ENCODE assay signal across 9 mouse cellular contexts in genomic region chr17:50125900-50126299, GRCm38 (mm10).
"Had no signal": no experiment of that assay in that cellular context is flagged by ENCODE, and none has a peak within 500 bp of the region (broad histone marks: within the 10 kb centered on the region; RNA-seq: fewer than 3 reads in every experiment).

No protein-coding gene starts in this region.

- H3K4me1 ChIP-seq: midbrain, embryonic 15.5 days had no signal

- H3K9ac ChIP-seq: limb, embryonic 13.5 days; liver, embryonic 14.5 days; midbrain, embryonic 15.5 days; neural tube, embryonic 13.5 days had no signal

- DNase-seq: kidney, adult 18-20 months; left cerebral cortex, postnatal 4 days; lung, adult 18-20 months; retina, postnatal 1 day; right cerebral cortex, postnatal 4 days had no signal

- H3K4me3 ChIP-seq: limb, embryonic 13.5 days; midbrain, embryonic 15.5 days; neural tube, embryonic 13.5 days had no signal

- H3K27ac ChIP-seq: limb, embryonic 13.5 days; liver, embryonic 14.5 days; midbrain, embryonic 15.5 days; neural tube, embryonic 13.5 days had no signal

- H3K9me3 ChIP-seq: limb, embryonic 13.5 days; midbrain, embryonic 15.5 days; neural tube, embryonic 13.5 days had no signal

- ATAC-seq: midbrain, embryonic 15.5 days had no signal

- H3K36me3 ChIP-seq: limb, embryonic 13.5 days; midbrain, embryonic 15.5 days; neural tube, embryonic 13.5 days had no signal

- H3K27me3 ChIP-seq: limb, embryonic 13.5 days; midbrain, embryonic 15.5 days; neural tube, embryonic 13.5 days had no signal

- H3K4me2 ChIP-seq: limb, embryonic 13.5 days; midbrain, embryonic 15.5 days; neural tube, embryonic 13.5 days had no signal
